Mouse (Mus musculus): ENCODE measurements around the gene Becn1. TPM values are rescaled to one million over a fixed set of nuclear protein-coding genes. Genes with fewer than 3 reads are reported as not detected.

Becn1 gene
- total and polyA plus RNA-seq, 3 experiments = 122 to 167 TPM; not detected in 1

GRCm38 (mm10) chr11:101338123-101338760, 36.2 kb upstream of the Becn1 start (continued):
- TF ChIP-seq MAFK (IDR thresholded peaks at IDR 0.05; ENCODE audit: borderline replicate concordance, low read depth, low read length) = no peak
- no peak for TF ChIP-seq CTCF (IDR thresholded peaks at IDR 0.05 in 2 of 3, conservative IDR thresholded peaks at IDR 0.05 in 1 of 3; ENCODE audit: control insufficient read depth in 1 of 3, insufficient read depth in 1 of 3, low read depth in 2 of 3, low read length in 3 of 3, poor library complexity in 1 of 3, severe bottlenecking in 1 of 3)
- TF ChIP-seq POLR2A (IDR thresholded peaks at IDR 0.05; ENCODE audit: control insufficient read depth in 1 of 2, insufficient read depth in 1 of 2, low read depth in 1 of 2, low read length in 2 of 2, poor library complexity in 1 of 2) = 0 out of 4 replicates have a peak, but pooled peaks of 1 of the 2 experiments have one; percentile 17

DNA sequence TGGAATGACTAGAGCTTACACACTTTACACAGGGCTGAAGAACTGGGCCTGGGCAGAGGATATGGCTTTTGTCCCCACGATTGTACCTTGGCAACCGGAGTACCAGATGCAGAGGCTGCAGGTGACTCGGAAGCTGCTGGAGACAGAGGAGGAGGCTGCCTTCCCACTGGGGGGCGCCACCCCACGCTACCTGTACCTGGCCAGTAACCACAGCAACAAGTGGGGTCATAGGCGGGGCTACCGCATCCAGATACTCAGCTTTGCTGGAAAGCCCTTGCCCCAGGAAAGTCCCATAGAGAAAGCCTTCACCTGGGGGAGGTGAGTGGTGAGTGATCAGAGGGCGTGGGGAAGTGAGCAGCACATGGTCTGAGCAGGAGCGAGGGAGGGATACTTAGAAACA, 33.6 kb upstream of the Becn1 start:
- H3K79me2 ChIP-seq (ENCODE audit: control insufficient read depth, insufficient read depth, low read length, poor library complexity) = no peaks in the 10 kb centered on the region
- H3K4me1 ChIP-seq (ENCODE audit: control insufficient read depth in 1 of 2, insufficient read depth in 2 of 2, low read length in 2 of 2) = peaks cover 3 to 4% of the 10 kb centered on the region in 2 experiments; a peak in 3 of 4 replicates
- H3K9ac ChIP-seq (ENCODE audit: control insufficient read depth, low read depth, low read length, poor library complexity, severe bottlenecking) = no peak overlapping the region
- no peak for DNase-seq (ENCODE audit: low read depth, low spot score)
- H3K27me3 ChIP-seq (ENCODE audit: control insufficient read depth in 1 of 2, insufficient read depth in 2 of 2, low read length in 2 of 2) = no peaks in the 10 kb centered on the region
- H3K4me3 ChIP-seq (ENCODE audit: control insufficient read depth in 1 of 2, insufficient read depth in 1 of 2, low read depth in 2 of 2, low read length in 2 of 2) = no peak overlapping the region
- peaks cover 0 to 3% of the 10 kb centered on the region in 2 experiments; a peak in 1 of 4 replicates for H3K36me3 ChIP-seq (ENCODE audit: control insufficient read depth in 1 of 2, insufficient read depth in 2 of 2, low read length in 2 of 2)
- H3K27ac ChIP-seq (ENCODE audit: control insufficient read depth, low read depth, low read length) = no peak overlapping the region
- H3K9me3 ChIP-seq (replicated peaks; ENCODE audit: insufficient read depth, low read length) = no peaks in the 10 kb centered on the region
- TF ChIP-seq RAD21 (IDR thresholded peaks at IDR 0.05; ENCODE audit: low read depth, low read length) (peak; percentile 4), MAZ (IDR thresholded peaks at IDR 0.05; ENCODE audit: low read depth, low read length) (no peak), JUND (IDR thresholded peaks at IDR 0.05; ENCODE audit: low read depth, low read length) (no peak), SMC3 (IDR thresholded peaks at IDR 0.05; ENCODE audit: low read depth, low read length) (peak; percentile 37; the same call in 1 of the 2 replicates), MEF2A (IDR thresholded peaks at IDR 0.05; ENCODE audit: extremely low read depth, insufficient replicate concordance, low read depth, low read length, poor library complexity, severe bottlenecking) (no peak), CTCF (IDR thresholded peaks at IDR 0.05 in 2 of 3, conservative IDR thresholded peaks at IDR 0.05 in 1 of 3; ENCODE audit: control insufficient read depth in 1 of 3, insufficient read depth in 1 of 3, low read depth in 2 of 3, low read length in 3 of 3, poor library complexity in 1 of 3, severe bottlenecking in 1 of 3) (peak; percentile 31 to 65 (median 50); a peak in 5 of 6 replicates)

DNA sequence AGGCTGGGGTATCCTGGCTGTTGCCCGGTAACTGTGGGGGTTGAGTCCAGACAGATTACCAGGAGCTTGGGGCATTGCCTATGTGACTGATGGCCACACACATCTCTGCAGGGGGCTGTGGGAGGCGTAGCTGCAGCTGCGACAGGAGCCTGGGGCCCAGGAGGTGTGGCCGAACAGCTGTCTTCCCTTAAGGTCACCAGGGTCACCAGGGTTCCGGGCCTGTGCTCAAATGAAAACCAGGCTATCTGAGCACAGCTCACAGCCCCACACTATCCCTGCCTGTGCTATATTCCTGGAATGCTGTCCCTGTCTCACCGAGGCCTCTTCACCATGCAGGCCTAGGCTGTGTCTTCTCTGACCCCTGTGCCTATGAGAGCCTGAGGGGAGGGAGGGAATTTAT, 32.4 kb upstream of the Becn1 start:
- no peak for DNase-seq (ENCODE audit: low read depth, low spot score)
- peaks cover 3 to 4% of the 10 kb centered on the region in 2 experiments; a peak in 3 of 4 replicates for H3K4me1 ChIP-seq (ENCODE audit: control insufficient read depth in 1 of 2, insufficient read depth in 2 of 2, low read length in 2 of 2)
- no peaks in the 10 kb centered on the region for H3K79me2 ChIP-seq (ENCODE audit: control insufficient read depth, insufficient read depth, low read length, poor library complexity)
- H3K4me3 ChIP-seq (ENCODE audit: control insufficient read depth in 1 of 2, insufficient read depth in 1 of 2, low read depth in 2 of 2, low read length in 2 of 2) = no peak overlapping the region
- H3K9ac ChIP-seq (ENCODE audit: control insufficient read depth, low read depth, low read length, poor library complexity, severe bottlenecking) = no peak overlapping the region
- H3K9me3 ChIP-seq (replicated peaks; ENCODE audit: insufficient read depth, low read length) = no peaks in the 10 kb centered on the region
- peaks cover 0 to 3% of the 10 kb centered on the region in 2 experiments; a peak in 2 of 4 replicates for H3K36me3 ChIP-seq (ENCODE audit: control insufficient read depth in 1 of 2, insufficient read depth in 2 of 2, low read length in 2 of 2)
- no peak overlapping the region for H3K27ac ChIP-seq (ENCODE audit: control insufficient read depth, low read depth, low read length)
- TF ChIP-seq ZMIZ1 (IDR thresholded peaks at IDR 0.05; ENCODE audit: low read depth, low read length) (no peak), MYC (IDR thresholded peaks at IDR 0.05; ENCODE audit: low read depth, low read length) (no peak), HCFC1 (IDR thresholded peaks at IDR 0.05; ENCODE audit: low read depth, low read length) (no peak), MYB (IDR thresholded peaks at IDR 0.05; ENCODE audit: low read depth, low read length) (no peak), NRF1 (IDR thresholded peaks at IDR 0.05; ENCODE audit: insufficient read depth, low read depth, low read length, poor library complexity, severe bottlenecking) (no peak), CTCF (IDR thresholded peaks at IDR 0.05 in 2 of 3, conservative IDR thresholded peaks at IDR 0.05 in 1 of 3; ENCODE audit: control insufficient read depth in 1 of 3, insufficient read depth in 1 of 3, low read depth in 2 of 3, low read length in 3 of 3, poor library complexity in 1 of 3, severe bottlenecking in 1 of 3) (no peak), GABPA (IDR thresholded peaks at IDR 0.05; ENCODE audit: low read depth, low read length) (no peak), KAT2A (conservative IDR thresholded peaks at IDR 0.05; ENCODE audit: low read depth, low read length) (no peak), EP300 (IDR thresholded peaks at IDR 0.05; ENCODE audit: low read depth in 1 of 2, low read length in 2 of 2) (no peak), TCF12 (IDR thresholded peaks at IDR 0.05; ENCODE audit: low read depth, low read length) (no peak), ZC3H11A (IDR thresholded peaks at IDR 0.05; ENCODE audit: low read depth, low read length) (no peak), ELF1 (IDR thresholded peaks at IDR 0.05; ENCODE audit: low read depth, low read length) (no peak), MAZ (IDR thresholded peaks at IDR 0.05; ENCODE audit: low read depth, low read length) (no peak), POLR2A (IDR thresholded peaks at IDR 0.05; ENCODE audit: control insufficient read depth in 1 of 2, insufficient read depth in 1 of 2, low read depth in 1 of 2, low read length in 2 of 2, poor library complexity in 1 of 2) (no peak)
- no peaks in the 10 kb centered on the region for H3K27me3 ChIP-seq (ENCODE audit: control insufficient read depth in 1 of 2, insufficient read depth in 2 of 2, low read length in 2 of 2)
